Mouse (Mus musculus) intestine, postnatal 0 days (tissue): ENCODE data around the gene Nme7. TPM values are rescaled to one million over a fixed set of nuclear protein-coding genes. Genes with fewer than 3 reads are reported as not detected.
A peak's percentile ranks its signal among the peaks of the same experiment; 100 is the strongest.

Experiments used
- ATAC-seq: fragments of 200-750 bp; cut with Nextera tagmentation; 2 replicates; pipeline ENCODE4 v1.8.0; 2017; ENCODE audit warnings: mild to moderate bottlenecking, moderate TSS enrichment, moderate library complexity
- H3K27ac ChIP-seq: fragments of 300-500 bp; sonication (generic); 2 replicates; pipeline ENCODE4 v1.5.1; 2014; ENCODE audit warnings: mild to moderate bottlenecking, low read depth, low read length, moderate library complexity
- H3K27me3 ChIP-seq: fragments of 300-500 bp; sonication (generic); replicated peaks from 2 replicates; pipeline ENCODE4 v1.6.1; 2014; ENCODE audit warnings: low read length, mixed read lengths; ENCODE audit not compliant: control insufficient read depth, insufficient read depth
- H3K36me3 ChIP-seq: fragments of 300-500 bp; sonication (generic); 2 replicates; pipeline ENCODE4 v1.6.1; 2014; ENCODE audit warnings: mild to moderate bottlenecking, moderate library complexity; ENCODE audit not compliant: control insufficient read depth, insufficient read depth
- H3K4me1 ChIP-seq: fragments of 300-500 bp; sonication (generic); replicated peaks from 2 replicates; pipeline ENCODE4 v1.6.1; 2014; ENCODE audit warnings: antibody characterized with exemption, low read length, mixed read lengths; ENCODE audit not compliant: control insufficient read depth, insufficient read depth
- H3K4me2 ChIP-seq: fragments of 300-500 bp; sonication (generic); replicated peaks from 2 replicates; pipeline ENCODE4 v1.6.1; 2014; ENCODE audit warnings: low read depth, mild to moderate bottlenecking, moderate library complexity
- H3K4me3 ChIP-seq: fragments of 300-500 bp; sonication (generic); 2 replicates; pipeline ENCODE4 v1.5.1; 2014; ENCODE audit warnings: low read depth, low read length
- H3K9ac ChIP-seq: fragments of 300-500 bp; sonication (generic); 2 replicates; pipeline ENCODE4 v1.6.1; 2014; ENCODE audit warnings: mild to moderate bottlenecking, low read depth, low read length
- H3K9me3 ChIP-seq: fragments of 300-500 bp; sonication (generic); 2 replicates; pipeline ENCODE4 v1.6.1; 2016; ENCODE audit warnings: mixed run types; ENCODE audit not compliant: control insufficient read depth
- CTCF ChIP-seq: sonication (generic); IDR thresholded peaks from 2 replicates; pipeline ENCODE4 v1.5.1; 2016; ENCODE audit warnings: low read depth, mild to moderate bottlenecking, control low read depth, antibody characterized with exemption, moderate library complexity
- WGBS: fragments of 180-500 bp; shearing (Covaris S2); extraction: QIAGEN DNeasy Blood & Tissue Kit; methylation state at CpG from one replicate; pipeline ENCODE4 v1.1.7; 2014; 5-methylcytosine and 5-hydroxymethylcytosine counted together
- polyA plus RNA-seq: library from polyadenylated mRNA; unstranded; fragments of >200 nt; fragmentation: Nextera tagmentation; extraction: Ambion mirVana; gene quantifications from 2 replicates; pipeline ENCODE4 v1.2.1, GENCODE M21; 2015

Gene Nme7
- polyA plus RNA-seq, 1 experiment from 2014 or later = 18.0 TPM

- H3K4me2 ChIP-seq = no peak overlapping the region
- no peaks in the 10 kb centered on the region for H3K27me3 ChIP-seq
- no peak for ATAC-seq
- H3K4me3 ChIP-seq = no peak overlapping the region
- peaks cover 53% of the 10 kb centered on the region for H3K36me3 ChIP-seq
- 65% methylated on average over 6 of the region's 6 CpGs for WGBS
- no peaks in the 10 kb centered on the region for H3K9me3 ChIP-seq
- peaks cover 12% of the 10 kb centered on the region; the same call in 1 of the 2 replicates for H3K4me1 ChIP-seq
- H3K27ac ChIP-seq = no peak overlapping the region
- H3K9ac ChIP-seq = no peak overlapping the region
- no peak for TF ChIP-seq CTCF
These were observed 148.7 kb downstream of the Nme7 start for GRCm38 (mm10) chr1:164452580-164452979.

- Histone ChIP-seq H3K4me3 (no peak overlapping the region), H3K4me1 (peaks cover 12% of the 10 kb centered on the region; the same call in 1 of the 2 replicates), H3K27me3 (no peaks in the 10 kb centered on the region), H3K9ac (no peak overlapping the region), H3K27ac (no peak overlapping the region; the same call in 1 of the 2 replicates), H3K4me2 (peak overlapping the region; percentile 72), H3K9me3 (no peaks in the 10 kb centered on the region), H3K36me3 (peaks cover 50% of the 10 kb centered on the region)
- ATAC-seq = no peak
- no peak for TF ChIP-seq CTCF
- WGBS = 69% methylated on average over 8 of the region's 8 CpGs
These were observed 149.2 kb downstream of the Nme7 start for GRCm38 (mm10) chr1:164453146-164453545.

DNA sequence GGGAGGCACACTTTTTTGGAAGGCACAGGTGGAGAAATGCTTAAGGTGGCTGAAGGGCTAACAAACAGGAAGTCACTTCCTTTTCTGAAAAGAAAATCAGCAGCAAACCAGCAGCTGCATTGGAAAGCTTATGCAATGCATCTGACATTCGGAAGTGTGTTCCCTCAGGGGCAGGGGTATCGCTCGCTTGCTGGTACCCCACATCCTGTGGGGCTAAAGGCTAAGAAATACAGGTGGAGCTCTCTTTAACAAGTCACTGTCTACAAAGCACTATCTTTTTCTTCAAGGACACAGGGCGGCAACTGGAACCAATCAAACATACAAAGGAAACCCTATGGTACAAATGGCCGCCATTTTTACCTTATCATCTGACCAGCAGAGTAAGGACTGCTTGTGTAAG lies 149.8 kb downstream of the Nme7 start:
- no peak overlapping the region for H3K27ac ChIP-seq
- TF ChIP-seq CTCF = no peak
- peaks cover 12% of the 10 kb centered on the region; the same call in 1 of the 2 replicates for H3K4me1 ChIP-seq
- WGBS = 38% methylated on average over 5 of the region's 5 CpGs
- H3K27me3 ChIP-seq = no peaks in the 10 kb centered on the region
- H3K36me3 ChIP-seq = peaks cover 47% of the 10 kb centered on the region
- H3K9ac ChIP-seq = no peak overlapping the region
- H3K4me3 ChIP-seq = 0 out of 2 replicates have a peak overlapping the region, but pooled peaks have one; percentile 85
- H3K4me2 ChIP-seq = peak overlapping the region; percentile 72
- ATAC-seq = no peak
- no peaks in the 10 kb centered on the region for H3K9me3 ChIP-seq

GRCm38 (mm10) chr1:164454747-164455400 lies 151.0 kb downstream of the Nme7 start:
- peaks cover 12% of the 10 kb centered on the region; the same call in 1 of the 2 replicates for H3K4me1 ChIP-seq
- H3K27ac ChIP-seq = peak overlapping the region; percentile 68
- no peaks in the 10 kb centered on the region for H3K27me3 ChIP-seq
- peak overlapping the region; percentile 85 for H3K4me3 ChIP-seq
- no peaks in the 10 kb centered on the region for H3K9me3 ChIP-seq
- no peak for ATAC-seq
- peak overlapping the region; percentile 72 for H3K4me2 ChIP-seq
- H3K36me3 ChIP-seq = peaks cover 41% of the 10 kb centered on the region
- peak overlapping the region; percentile 56 for H3K9ac ChIP-seq
- no peak for TF ChIP-seq CTCF
- WGBS = 11% methylated on average over 14 of the region's 14 CpGs

- 32% methylated on average over 7 of the region's 7 CpGs for WGBS
- TF ChIP-seq CTCF = peak; percentile 78
- Histone ChIP-seq H3K27me3 (no peaks in the 10 kb centered on the region), H3K4me2 (peak overlapping the region; percentile 72), H3K36me3 (peaks cover 35% of the 10 kb centered on the region), H3K9me3 (no peaks in the 10 kb centered on the region), H3K4me1 (peaks cover 12% of the 10 kb centered on the region; the same call in 1 of the 2 replicates), H3K4me3 (peak overlapping the region; percentile 85), H3K9ac (peak overlapping the region; percentile 96), H3K27ac (peak overlapping the region; percentile 93)
- ATAC-seq = no peak
These were observed 151.7 kb downstream of the Nme7 start for GRCm38 (mm10) chr1:164455614-164456013.

DNA sequence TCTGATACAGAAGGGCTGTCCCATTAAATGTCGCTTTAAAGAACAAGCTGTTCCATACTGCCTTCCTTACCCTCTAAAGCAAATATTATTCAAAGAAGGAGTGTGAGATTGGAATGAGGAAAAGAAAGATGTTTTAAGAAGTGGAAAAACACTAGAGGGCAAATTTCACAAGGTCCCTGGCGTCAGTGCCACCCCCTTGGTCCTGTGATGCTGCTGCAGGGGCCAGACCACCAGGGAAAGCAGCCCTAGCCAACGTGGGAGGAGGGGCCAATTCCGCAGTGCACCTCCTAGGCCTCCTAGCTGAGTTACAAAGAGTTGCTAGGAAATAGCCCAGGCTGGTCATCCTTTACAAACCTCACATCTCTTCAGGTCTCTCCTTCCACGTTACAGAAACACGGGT lies 152.1 kb downstream of the Nme7 start:
- Histone ChIP-seq H3K9ac (peak overlapping the region; percentile 96), H3K4me1 (peaks cover 9% of the 10 kb centered on the region; the same call in 1 of the 2 replicates), H3K27ac (peak overlapping the region; percentile 93), H3K4me3 (peak overlapping the region; percentile 85), H3K27me3 (no peaks in the 10 kb centered on the region), H3K36me3 (peaks cover 31% of the 10 kb centered on the region), H3K4me2 (peak overlapping the region; percentile 72), H3K9me3 (no peaks in the 10 kb centered on the region)
- 12% methylated on average over 6 of the region's 6 CpGs for WGBS
- no peak for TF ChIP-seq CTCF
- ATAC-seq = no peak
